10 mouse cellular contexts compared by ENCODE assay signal in genomic region chr4:82891049-82891448, GRCm38 (mm10). TPM values are rescaled to one million over a fixed set of nuclear protein-coding genes. Genes with fewer than 3 reads are reported as not detected.
DNase-seq lines count a peak whose midpoint lies in the region; ATAC-seq lines count a peak whose summit lies in the region.
"Had no signal": no experiment of that assay in that cellular context is flagged by ENCODE, and none has a peak within 500 bp of the region (broad histone marks: within the 10 kb centered on the region; RNA-seq: fewer than 3 reads in every experiment).

No protein-coding gene starts in this region.

- H3K9ac ChIP-seq in lung, embryonic 16.5 days (ENCODE audit: low read length): no peak overlapping the region
- H3K9ac ChIP-seq in neural tube, embryonic 11.5 days (ENCODE audit: low read length): no peak overlapping the region
- H3K9ac ChIP-seq in liver, embryonic 11.5 days (ENCODE audit: low read depth, low read length): no peak overlapping the region

- WGBS in heart, embryonic 10.5 days: 79% methylated on average over 7 of the region's 7 CpGs
- 59% methylated on average over 7 of the region's 7 CpGs for WGBS in lung, embryonic 16.5 days
- 59% methylated on average over 7 of the region's 7 CpGs for WGBS in neural tube, embryonic 11.5 days
- 85% methylated on average over 7 of the region's 7 CpGs for WGBS in liver, embryonic 11.5 days

- no peak overlapping the region for H3K4me2 ChIP-seq in lung, embryonic 16.5 days (ENCODE audit: low read depth, low read length)
- H3K4me2 ChIP-seq in neural tube, embryonic 11.5 days (ENCODE audit: low read depth): no peak overlapping the region
- no peak overlapping the region for H3K4me2 ChIP-seq in liver, embryonic 11.5 days

- peak; percentile 78 for DNase-seq in heart, adult 11 months
- DNase-seq in heart, embryonic 10.5 days (ENCODE audit: low spot score): no peak
- no peak for DNase-seq in lung, postnatal 14 days
- DNase-seq in forelimb bud, embryonic 11.5 days (ENCODE audit: low read depth, low spot score): peak; percentile 88
- DNase-seq in neural tube, embryonic 11.5 days (ENCODE audit: low spot score): peak; percentile 42
- DNase-seq in yolk sac, embryonic 10.5 days (ENCODE audit: low spot score): no peak
- DNase-seq in liver, embryonic 11.5 days (ENCODE audit: low spot score): no peak
- DNase-seq: kidney, postnatal 14 days; retina, postnatal 1 day had no signal

- peak; percentile 82 for ATAC-seq in lung, embryonic 16.5 days (ENCODE audit: low read depth)
- no peak for ATAC-seq in neural tube, embryonic 11.5 days (ENCODE audit: insufficient read depth, low FRiP score, low TSS enrichment)
- ATAC-seq in liver, embryonic 11.5 days (replicated peaks; ENCODE audit: low FRiP score): no peak

- no peaks in the 10 kb centered on the region for H3K27me3 ChIP-seq in heart, embryonic 10.5 days (ENCODE audit: insufficient read depth, poor library complexity, severe bottlenecking)
- H3K27me3 ChIP-seq in lung, embryonic 16.5 days (ENCODE audit: control insufficient read depth, insufficient read depth, low read depth, low read length): no peaks in the 10 kb centered on the region
- H3K27me3 ChIP-seq in neural tube, embryonic 11.5 days (ENCODE audit: control insufficient read depth, insufficient read depth, low read length): no peaks in the 10 kb centered on the region
- no peaks in the 10 kb centered on the region for H3K27me3 ChIP-seq in liver, embryonic 11.5 days (replicated peaks; ENCODE audit: control insufficient read depth, insufficient read depth, low read length)

- no peak overlapping the region for H3K27ac ChIP-seq in heart, embryonic 10.5 days
- no peak overlapping the region for H3K27ac ChIP-seq in lung, embryonic 16.5 days (ENCODE audit: low read length)
- no peak overlapping the region for H3K27ac ChIP-seq in neural tube, embryonic 11.5 days (ENCODE audit: low read depth, low read length)
- H3K27ac ChIP-seq in liver, embryonic 11.5 days (ENCODE audit: low read depth, low read length): no peak overlapping the region

- H3K36me3 ChIP-seq in heart, embryonic 10.5 days: no peaks in the 10 kb centered on the region
- H3K36me3 ChIP-seq in lung, embryonic 16.5 days (ENCODE audit: control insufficient read depth, insufficient read depth, low read length): no peaks in the 10 kb centered on the region
- no peaks in the 10 kb centered on the region for H3K36me3 ChIP-seq in neural tube, embryonic 11.5 days (ENCODE audit: control insufficient read depth, insufficient read depth, low read length)
- H3K36me3 ChIP-seq in liver, embryonic 11.5 days (ENCODE audit: control insufficient read depth, insufficient read depth, low read length): no peaks in the 10 kb centered on the region

- no peak overlapping the region for H3K4me3 ChIP-seq in heart, embryonic 10.5 days
- H3K4me3 ChIP-seq in lung, embryonic 16.5 days (ENCODE audit: low read length): no peak overlapping the region
- no peak overlapping the region for H3K4me3 ChIP-seq in neural tube, embryonic 11.5 days (ENCODE audit: low read depth, low read length)
- no peak overlapping the region for H3K4me3 ChIP-seq in liver, embryonic 11.5 days (ENCODE audit: low read depth, low read length)

- H3K9me3 ChIP-seq in heart, embryonic 10.5 days: no peaks in the 10 kb centered on the region
- H3K9me3 ChIP-seq in lung, embryonic 16.5 days (ENCODE audit: control insufficient read depth, low read length): no peaks in the 10 kb centered on the region
- no peaks in the 10 kb centered on the region for H3K9me3 ChIP-seq in neural tube, embryonic 11.5 days (ENCODE audit: control insufficient read depth, low read length)
- H3K9me3 ChIP-seq in liver, embryonic 11.5 days (ENCODE audit: control insufficient read depth, low read length): no peaks in the 10 kb centered on the region

- no peaks in the 10 kb centered on the region for H3K4me1 ChIP-seq in heart, embryonic 10.5 days
- H3K4me1 ChIP-seq in lung, embryonic 16.5 days (replicated peaks; ENCODE audit: control insufficient read depth, insufficient read depth, low read length): no peaks in the 10 kb centered on the region
- no peaks in the 10 kb centered on the region for H3K4me1 ChIP-seq in neural tube, embryonic 11.5 days (ENCODE audit: control insufficient read depth, insufficient read depth, low read length)
- H3K4me1 ChIP-seq in liver, embryonic 11.5 days (replicated peaks; ENCODE audit: control insufficient read depth, insufficient read depth, low read length): no peaks in the 10 kb centered on the region

RNA-seq across cellular contexts. Expression of gene Cer1, which starts 6.1 kb away (rescaled TPM):
- not detected in 2 replicates for polyA plus RNA-seq in heart, embryonic 10.5 days (2016; fragmentation: Nextera tagmentation; extraction: Ambion mirVana)
- polyA plus RNA-seq in lung, embryonic 16.5 days (2015; fragmentation: Nextera tagmentation; extraction: Ambion mirVana): 0.24 and 0.25 TPM in 2 replicates
- 0.13 TPM in 1 of 2 replicates, not detected in the other for polyA plus RNA-seq in neural tube, embryonic 11.5 days (2014; fragmentation: Nextera tagmentation; extraction: Ambion mirVana)
- not detected in 2 replicates for polyA plus RNA-seq in liver, embryonic 11.5 days (2014; fragmentation: Nextera tagmentation; extraction: Ambion mirVana)

RNA-seq across cellular contexts. Expression of gene Zdhhc21, which starts 31.3 kb away (rescaled TPM):
- 13.0 and 15.9 TPM in 2 replicates for polyA plus RNA-seq in heart, embryonic 10.5 days (2016; fragmentation: Nextera tagmentation; extraction: Ambion mirVana)
- 15.7 and 17.9 TPM in 2 replicates for polyA plus RNA-seq in lung, embryonic 16.5 days (2015; fragmentation: Nextera tagmentation; extraction: Ambion mirVana)
- 12.4 and 14.1 TPM in 2 replicates for polyA plus RNA-seq in neural tube, embryonic 11.5 days (2014; fragmentation: Nextera tagmentation; extraction: Ambion mirVana)
- polyA plus RNA-seq in liver, embryonic 11.5 days (2014; fragmentation: Nextera tagmentation; extraction: Ambion mirVana): 10.9 and 11.0 TPM in 2 replicates

Comparison
In these comparisons a context has a peak if more than half of its experiments do, and no peak if none do; other contexts are left out.
1. DNase-seq: peak in heart, adult 11 months (single experiment), forelimb bud, embryonic 11.5 days (single experiment) and neural tube, embryonic 11.5 days (single experiment); none in heart, embryonic 10.5 days (single experiment), lung, postnatal 14 days (single experiment), yolk sac, embryonic 10.5 days (single experiment) and liver, embryonic 11.5 days (single experiment).